Mouse (Mus musculus) neural tube, embryonic 15.5 days (tissue): ENCODE data around the gene Lrrc8b. TPM values are rescaled to one million over a fixed set of nuclear protein-coding genes. Genes with fewer than 3 reads are reported as not detected.

Experiments used
- ATAC-seq: fragments of 200-750 bp; cut with Nextera tagmentation; 2 replicates; pipeline ENCODE4 v1.8.0; 2017; ENCODE audit warnings: mild to moderate bottlenecking, moderate TSS enrichment, moderate library complexity; ENCODE audit not compliant: low FRiP score
- H3K27ac ChIP-seq: fragments of 300-500 bp; sonication (generic); replicated peaks from 2 replicates; pipeline ENCODE4 v1.5.1; 2015; ENCODE audit warnings: mild to moderate bottlenecking, inconsistent platforms
- H3K27me3 ChIP-seq: fragments of 300-500 bp; sonication (generic); replicated peaks from 2 replicates; pipeline ENCODE4 v1.6.1; 2015; ENCODE audit warnings: inconsistent platforms
- H3K36me3 ChIP-seq: fragments of 300-500 bp; sonication (generic); 2 replicates; pipeline ENCODE4 v1.6.1; 2015; ENCODE audit warnings: inconsistent platforms
- H3K4me1 ChIP-seq: fragments of 300-500 bp; sonication (generic); 2 replicates; pipeline ENCODE4 v1.6.1; 2015; ENCODE audit warnings: inconsistent platforms
- H3K4me2 ChIP-seq: fragments of 300-500 bp; sonication (generic); 2 replicates; pipeline ENCODE4 v1.6.1; 2015; ENCODE audit warnings: inconsistent platforms, mild to moderate bottlenecking, moderate library complexity
- H3K4me3 ChIP-seq: fragments of 300-500 bp; sonication (generic); replicated peaks from 2 replicates; pipeline ENCODE4 v1.5.1; 2015; ENCODE audit warnings: mild to moderate bottlenecking, inconsistent platforms
- H3K9ac ChIP-seq: fragments of 300-500 bp; sonication (generic); replicated peaks from 2 replicates; pipeline ENCODE4 v1.6.1; 2015; ENCODE audit warnings: mild to moderate bottlenecking, inconsistent platforms
- H3K9me3 ChIP-seq: fragments of 300-500 bp; sonication (generic); replicated peaks from 2 replicates; pipeline ENCODE4 v1.6.1; 2016; ENCODE audit warnings: inconsistent platforms
- WGBS: fragments of 180-500 bp; shearing (Covaris S2); methylation state at CpG from one replicate; pipeline ENCODE4 v1.1.7; 2015; ENCODE audit warnings: mixed read lengths; 5-methylcytosine and 5-hydroxymethylcytosine counted together
- polyA plus RNA-seq: library from polyadenylated mRNA; unstranded; fragments of >200 nt; fragmentation: Nextera tagmentation; extraction: Ambion mirVana; gene quantifications from 2 replicates; pipeline ENCODE4 v1.2.1, GENCODE M21; 2015

The Lrrc8b gene
- polyA plus RNA-seq, 1 experiment from 2014 or later: 13.8 TPM

DNA sequence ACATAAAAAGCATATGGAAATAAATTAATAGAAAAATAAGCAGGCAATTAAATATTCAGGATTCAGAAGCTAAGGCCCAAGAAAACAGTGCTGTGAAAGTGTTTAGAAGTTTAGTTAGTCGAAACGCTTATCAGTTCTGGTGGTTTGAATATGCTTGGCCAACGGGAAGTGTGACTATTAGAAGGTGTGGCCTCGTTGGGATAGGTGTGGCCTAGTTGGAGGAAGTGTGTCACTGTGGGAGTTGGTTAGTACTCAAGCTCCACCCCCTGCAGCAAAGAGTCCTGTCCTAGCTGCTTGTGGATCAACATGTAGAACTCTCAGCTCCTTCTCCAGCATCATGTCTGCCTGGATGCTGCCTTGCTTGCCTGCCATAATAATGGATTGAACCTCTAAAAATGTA is 6.5 kb upstream of the Lrrc8b start:
- no peak overlapping the region for H3K4me2 ChIP-seq
- ATAC-seq: no peak
- H3K4me3 ChIP-seq: no peak overlapping the region
- H3K9ac ChIP-seq: no peak overlapping the region
- no peaks in the 10 kb centered on the region for H3K27me3 ChIP-seq
- H3K4me1 ChIP-seq: no peaks in the 10 kb centered on the region
- H3K27ac ChIP-seq: no peak overlapping the region
- H3K9me3 ChIP-seq: no peaks in the 10 kb centered on the region
- H3K36me3 ChIP-seq: no peaks in the 10 kb centered on the region
- 91% methylated on average over 4 of the region's 4 CpGs for WGBS

DNA sequence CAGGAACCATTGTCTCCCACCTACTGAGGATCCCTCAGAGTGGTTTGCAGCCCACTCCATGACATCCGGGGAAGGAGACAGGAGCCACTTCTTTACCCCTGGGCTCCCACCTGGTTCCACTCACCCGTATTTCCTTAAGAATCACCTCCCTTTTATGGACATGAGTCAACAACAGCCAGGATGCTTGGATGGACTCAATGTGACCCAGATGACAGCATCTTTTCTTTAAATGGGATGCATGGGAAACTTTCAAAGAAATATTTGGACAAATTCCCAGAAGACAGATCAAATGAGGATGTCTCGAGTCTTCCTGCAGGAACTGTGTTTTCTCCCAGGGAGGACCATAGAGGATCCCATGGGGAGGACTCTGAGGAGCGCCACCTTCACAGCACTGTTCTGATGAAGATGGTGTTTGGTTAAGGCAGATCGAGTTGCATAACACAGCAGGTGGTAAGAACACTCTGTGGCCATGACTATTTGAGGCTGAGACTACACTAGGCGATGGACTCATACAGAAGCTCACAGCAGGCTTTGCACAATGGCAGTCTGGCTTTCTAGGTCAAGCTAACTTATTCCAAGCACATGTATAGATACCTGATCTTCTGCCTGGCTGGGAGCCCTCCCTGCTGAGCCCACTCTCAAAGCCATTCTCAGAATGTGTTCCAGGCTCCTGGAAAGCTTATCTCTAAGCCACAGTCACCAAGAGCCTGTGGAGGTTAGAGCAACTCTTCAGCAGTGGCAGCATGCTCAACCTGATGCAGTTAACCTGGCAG is 4.9 kb upstream of the Lrrc8b start:
- no peaks in the 10 kb centered on the region for H3K9me3 ChIP-seq
- no peak overlapping the region for H3K9ac ChIP-seq
- WGBS: 67% methylated on average over 6 of the region's 6 CpGs
- H3K4me2 ChIP-seq: no peak overlapping the region
- ATAC-seq: no peak
- H3K27ac ChIP-seq: no peak overlapping the region
- no peak overlapping the region for H3K4me3 ChIP-seq
- no peaks in the 10 kb centered on the region for H3K36me3 ChIP-seq
- peaks cover 9% of the 10 kb centered on the region for H3K4me1 ChIP-seq
- no peaks in the 10 kb centered on the region for H3K27me3 ChIP-seq

DNA sequence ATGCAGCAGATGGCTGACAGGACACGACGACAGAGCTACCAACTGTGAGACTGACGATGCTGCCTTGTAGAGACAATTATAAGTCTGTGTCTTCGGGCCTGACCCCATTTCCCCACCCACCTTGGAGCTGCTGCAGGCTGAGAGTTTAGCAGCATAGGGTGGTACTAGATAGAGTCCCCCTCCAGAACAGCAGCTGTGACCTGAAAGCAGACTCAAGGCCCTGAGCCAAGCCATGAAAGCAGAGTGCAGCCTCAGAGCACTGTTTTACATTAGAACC is 4.3 kb upstream of the Lrrc8b start:
- H3K4me1 ChIP-seq: peaks cover 12% of the 10 kb centered on the region
- H3K36me3 ChIP-seq: no peaks in the 10 kb centered on the region
- 51% methylated on average over 4 of the region's 4 CpGs for whole genome bisulfite sequencing
- H3K9me3 ChIP-seq: no peaks in the 10 kb centered on the region
- no peak overlapping the region for H3K9ac ChIP-seq
- no peak overlapping the region for H3K4me2 ChIP-seq
- no peaks in the 10 kb centered on the region for H3K27me3 ChIP-seq
- no peak overlapping the region for H3K4me3 ChIP-seq
- ATAC-seq: no peak
- H3K27ac ChIP-seq: no peak overlapping the region

DNA sequence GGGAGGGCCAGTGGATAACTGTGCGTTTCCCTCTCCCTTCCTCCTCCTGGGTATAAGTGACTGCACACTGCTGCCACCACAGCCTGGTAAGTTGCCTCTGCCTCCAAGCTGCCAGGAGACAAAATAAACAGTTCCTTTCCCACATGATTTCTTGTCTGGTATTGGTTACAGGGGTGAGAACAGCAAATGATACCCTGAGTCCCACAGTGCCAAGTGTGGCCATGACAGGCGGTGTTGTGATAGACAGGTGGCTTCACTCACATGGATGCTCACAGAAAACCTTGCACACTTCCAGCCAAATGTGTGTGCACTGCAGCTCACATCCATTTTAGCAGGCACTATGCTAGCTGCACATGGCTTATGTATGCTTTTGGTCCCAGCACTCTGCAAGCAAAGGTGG is 3.8 kb upstream of the Lrrc8b start:
- no peaks in the 10 kb centered on the region for H3K36me3 ChIP-seq
- H3K4me1 ChIP-seq: peaks cover 17% of the 10 kb centered on the region
- H3K27me3 ChIP-seq: no peaks in the 10 kb centered on the region
- H3K9me3 ChIP-seq: no peaks in the 10 kb centered on the region
- 89% methylated on average over 2 of the region's 2 CpGs for WGBS
- H3K4me3 ChIP-seq: no peak overlapping the region
- no peak overlapping the region for H3K4me2 ChIP-seq
- H3K27ac ChIP-seq: no peak overlapping the region
- no peak overlapping the region for H3K9ac ChIP-seq
- ATAC-seq: no peak

DNA sequence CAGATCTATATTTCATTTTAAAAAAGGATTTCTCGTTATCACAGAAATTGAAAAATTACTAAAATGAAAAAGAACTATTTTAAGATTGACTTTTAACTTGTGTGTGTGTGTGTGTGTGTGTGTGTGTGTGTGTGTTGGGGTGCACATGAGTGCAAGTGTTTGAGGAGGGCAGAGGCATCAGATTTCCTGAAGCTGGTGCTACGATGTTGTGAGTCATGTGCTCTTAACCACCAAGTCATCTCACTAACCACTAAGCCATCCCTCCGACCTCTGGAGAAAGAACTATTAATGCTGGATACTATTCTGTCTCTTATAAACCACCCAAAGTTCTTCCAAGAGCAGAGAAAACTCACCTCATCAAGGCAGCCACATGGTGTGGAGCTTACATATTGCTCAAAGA is 2.9 kb upstream of the Lrrc8b start:
- ATAC-seq: no peak
- Histone ChIP-seq H3K27me3 (no peaks in the 10 kb centered on the region), H3K4me2 (no peak overlapping the region), H3K4me1 (peaks cover 23% of the 10 kb centered on the region), H3K36me3 (no peaks in the 10 kb centered on the region), H3K27ac (no peak overlapping the region), H3K9me3 (no peaks in the 10 kb centered on the region), H3K9ac (no peak overlapping the region), H3K4me3 (no peak overlapping the region)
- 97% methylated on average over 3 of the region's 3 CpGs for WGBS

DNA sequence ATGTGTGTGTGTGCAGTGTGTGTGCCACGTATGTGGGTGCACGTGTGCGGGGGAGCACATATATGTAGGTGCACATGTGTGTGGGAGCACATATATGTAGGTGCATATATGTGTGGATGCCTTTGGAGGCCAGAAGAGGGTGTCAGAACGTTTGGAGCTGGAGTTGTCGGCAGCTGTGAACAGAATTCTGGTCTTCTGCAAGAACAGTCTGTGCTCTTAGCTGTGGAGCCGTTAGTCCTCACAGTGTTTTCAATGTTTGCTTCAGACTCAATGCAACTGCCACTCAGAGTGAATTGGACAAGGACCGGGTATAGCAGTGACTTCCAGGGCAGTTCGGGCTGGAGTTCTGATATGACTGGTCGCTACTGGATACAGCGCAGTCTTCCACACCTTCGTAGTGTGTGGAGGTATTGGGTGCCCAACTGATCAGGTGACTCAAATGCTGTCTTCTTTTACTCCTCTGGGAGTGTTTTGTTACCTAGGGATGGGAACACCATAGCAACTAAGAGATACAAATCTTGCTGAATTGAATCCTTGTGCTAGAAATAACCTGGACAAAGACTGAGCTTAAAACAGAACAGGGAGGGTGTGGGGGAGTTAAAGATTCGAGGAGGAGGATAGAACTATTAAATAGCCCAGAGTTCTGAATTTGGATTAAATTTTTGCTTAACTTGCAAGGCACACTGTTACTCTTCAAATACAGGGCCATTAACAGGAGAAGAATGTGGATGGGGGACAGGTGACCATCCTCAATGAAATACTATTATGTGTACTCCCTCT is 1.0 kb upstream of the Lrrc8b start:
- Histone ChIP-seq H3K4me3 (peak overlapping the region; percentile 89), H3K36me3 (peaks cover 7% of the 10 kb centered on the region; the same call in 1 of the 2 replicates), H3K4me2 (peak overlapping the region; percentile 94), H3K9ac (peak overlapping the region; percentile 96), H3K4me1 (peaks cover 23% of the 10 kb centered on the region), H3K27me3 (no peaks in the 10 kb centered on the region), H3K9me3 (0 out of 2 replicates have a peak, but pooled peaks cover 2% of the 10 kb centered on the region), H3K27ac (peak overlapping the region; percentile 89)
- 85% methylated on average over 12 of the region's 12 CpGs for WGBS
- no peak for ATAC-seq

DNA sequence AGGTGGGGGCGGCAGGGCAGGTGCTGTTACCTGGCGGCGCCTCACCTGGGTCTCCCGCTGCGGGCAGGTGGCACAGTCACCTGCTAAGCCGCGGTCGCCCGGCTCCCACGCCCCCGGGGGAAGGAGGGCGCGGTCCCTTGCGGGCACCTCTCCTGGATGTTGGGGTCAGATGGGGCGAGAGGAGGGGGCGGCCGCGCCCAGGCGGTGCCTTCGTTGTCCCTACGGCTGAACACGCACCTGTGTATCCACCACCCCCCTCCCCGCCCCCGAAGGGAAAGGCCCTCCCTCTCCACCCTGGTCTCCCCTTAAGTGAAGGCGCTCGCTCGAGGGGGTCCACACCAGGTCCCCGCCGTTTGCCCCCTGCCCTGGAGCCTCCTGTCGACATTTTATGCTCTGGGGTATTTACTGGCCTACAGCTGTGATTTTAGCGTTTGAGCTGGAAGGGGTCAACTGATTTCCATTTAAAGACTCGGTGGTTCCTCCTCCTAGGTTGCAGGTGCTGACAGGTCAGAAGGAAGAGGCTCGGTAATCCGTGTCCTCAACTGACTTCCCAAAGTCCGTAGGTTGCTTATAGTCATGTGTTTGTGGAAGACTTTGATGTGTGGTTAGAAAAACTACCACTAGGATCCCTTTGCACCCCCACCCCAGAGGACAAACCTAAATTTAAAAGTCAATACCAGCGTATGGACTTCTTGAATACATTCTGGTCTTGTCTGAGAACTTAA is 538 bp downstream of the Lrrc8b start:
- Histone ChIP-seq H3K36me3 (peaks cover 7% of the 10 kb centered on the region; the same call in 1 of the 2 replicates), H3K4me3 (peak overlapping the region; percentile 89), H3K9ac (peak overlapping the region; percentile 96), H3K4me1 (peaks cover 23% of the 10 kb centered on the region), H3K27ac (peak overlapping the region; percentile 89), H3K4me2 (peak overlapping the region; percentile 94), H3K9me3 (0 out of 2 replicates have a peak, but pooled peaks cover 2% of the 10 kb centered on the region), H3K27me3 (no peaks in the 10 kb centered on the region)
- 3% methylated on average over 31 of the region's 36 CpGs for WGBS
- ATAC-seq: peak; percentile 75

DNA sequence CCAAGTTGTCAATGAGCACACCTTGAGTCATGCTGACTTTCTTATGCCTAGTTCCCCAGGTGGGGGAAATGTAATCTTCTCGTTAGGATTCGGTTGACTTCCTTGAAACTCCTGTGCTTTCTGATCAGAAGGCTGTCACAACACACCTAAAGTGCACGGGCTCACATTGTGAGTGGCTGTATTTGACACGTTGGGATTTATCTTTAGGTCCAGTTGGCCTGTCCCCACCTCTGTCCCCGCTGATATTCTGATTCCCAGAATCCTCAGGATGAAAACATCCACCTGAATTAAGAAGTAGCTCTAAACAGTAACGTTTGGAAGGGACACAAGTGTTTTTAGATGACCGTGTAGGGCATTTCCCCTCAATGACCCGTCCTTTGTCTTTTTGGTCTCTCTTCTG is 1.6 kb downstream of the Lrrc8b start:
- WGBS: 84% methylated on average over 8 of the region's 8 CpGs

DNA sequence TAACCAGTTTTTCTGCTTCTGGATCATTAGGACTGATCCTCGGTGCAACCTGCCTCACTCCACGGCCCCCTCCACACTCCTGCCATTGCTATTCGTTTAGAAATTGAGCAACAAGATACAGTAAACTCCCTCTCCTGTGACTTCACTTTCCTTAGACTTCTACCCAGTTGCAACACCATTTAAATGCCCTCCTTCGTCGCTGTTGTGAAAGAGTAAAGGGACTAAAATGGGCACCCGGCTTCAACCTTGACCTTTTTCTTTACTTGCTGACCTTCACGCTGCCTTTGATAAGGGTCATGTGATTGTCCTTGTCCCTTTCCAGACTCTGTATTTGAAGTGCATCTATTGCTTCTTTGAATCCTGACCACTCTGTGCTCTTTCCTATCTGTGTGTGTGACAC is 2.8 kb downstream of the Lrrc8b start:
- Histone ChIP-seq H3K4me3 (no peak overlapping the region), H3K36me3 (peaks cover 7% of the 10 kb centered on the region; the same call in 1 of the 2 replicates), H3K4me1 (peaks cover 23% of the 10 kb centered on the region), H3K9me3 (0 out of 2 replicates have a peak, but pooled peaks cover 2% of the 10 kb centered on the region), H3K4me2 (no peak overlapping the region), H3K27ac (no peak overlapping the region), H3K9ac (no peak overlapping the region), H3K27me3 (no peaks in the 10 kb centered on the region)
- no peak for ATAC-seq
- 85% methylated on average over 7 of the region's 7 CpGs for WGBS

More for the DNA sequence above, 1.6 kb downstream of the Lrrc8b start:
- Histone ChIP-seq H3K27ac (no peak overlapping the region), H3K9me3 (0 out of 2 replicates have a peak, but pooled peaks cover 2% of the 10 kb centered on the region), H3K4me3 (no peak overlapping the region), H3K4me2 (0 out of 2 replicates have a peak overlapping the region, but pooled peaks have one; percentile 94), H3K27me3 (no peaks in the 10 kb centered on the region), H3K36me3 (peaks cover 7% of the 10 kb centered on the region; the same call in 1 of the 2 replicates), H3K4me1 (peaks cover 23% of the 10 kb centered on the region), H3K9ac (no peak overlapping the region)
- ATAC-seq: no peak

DNA sequence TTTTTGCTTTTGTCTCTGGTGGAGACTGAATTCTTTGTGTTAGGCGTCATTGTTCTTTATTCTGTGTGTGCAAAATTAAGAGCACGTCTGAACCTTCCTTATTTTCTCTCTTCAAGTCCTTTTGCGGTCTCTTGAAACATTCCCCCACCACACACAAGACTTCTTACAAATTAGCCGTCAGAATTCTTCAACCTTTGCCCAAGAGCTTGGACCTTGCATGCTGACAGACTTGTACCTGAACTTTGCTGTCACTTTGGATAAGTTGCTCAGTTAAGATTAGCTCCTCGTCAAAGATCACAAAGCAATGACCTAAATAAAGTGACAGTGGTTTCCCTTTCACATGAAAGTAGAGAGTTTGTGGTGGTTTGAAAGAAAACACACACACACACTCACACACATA is 3.3 kb downstream of the Lrrc8b start:
- Histone ChIP-seq H3K4me3 (no peak overlapping the region), H3K9me3 (0 out of 2 replicates have a peak, but pooled peaks cover 2% of the 10 kb centered on the region), H3K36me3 (peaks cover 7% of the 10 kb centered on the region; the same call in 1 of the 2 replicates), H3K27me3 (no peaks in the 10 kb centered on the region), H3K4me2 (no peak overlapping the region), H3K4me1 (peaks cover 23% of the 10 kb centered on the region), H3K9ac (no peak overlapping the region), H3K27ac (no peak overlapping the region)
- no peak for ATAC-seq
- WGBS: 92% methylated on average over 5 of the region's 5 CpGs

DNA sequence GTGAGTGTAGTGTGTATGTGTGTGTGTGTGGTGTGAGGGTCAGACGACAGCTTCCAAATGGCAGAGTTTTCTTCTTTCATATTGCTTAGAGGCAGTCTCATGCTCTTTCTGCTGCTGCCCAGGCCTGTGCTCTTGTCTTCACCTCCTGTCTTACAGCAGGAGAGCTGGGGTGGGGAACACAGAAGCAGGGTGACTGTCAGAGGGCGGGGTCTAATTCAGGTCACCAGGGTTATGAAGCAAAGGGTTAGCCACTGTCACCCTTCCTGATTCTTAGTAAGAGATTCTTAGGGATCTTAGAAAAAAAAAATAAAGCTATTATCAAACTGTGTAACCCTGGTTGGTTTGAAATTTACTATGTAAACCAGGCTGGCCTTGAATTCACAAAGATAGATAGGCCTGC is 10.0 kb downstream of the Lrrc8b start:
- no peak for ATAC-seq
- H3K27me3 ChIP-seq: no peaks in the 10 kb centered on the region
- H3K4me2 ChIP-seq: no peak overlapping the region
- 96% methylated on average over 2 of the region's 2 CpGs for WGBS
- H3K36me3 ChIP-seq: peaks cover 9% of the 10 kb centered on the region; the same call in 1 of the 2 replicates
- no peak overlapping the region for H3K4me3 ChIP-seq
- no peak overlapping the region for H3K9ac ChIP-seq
- peaks cover 16% of the 10 kb centered on the region for H3K4me1 ChIP-seq
- H3K27ac ChIP-seq: no peak overlapping the region
- H3K9me3 ChIP-seq: no peaks in the 10 kb centered on the region
